Mouse (Mus musculus) megakaryocyte, adult 5-6 weeks (primary cell): Measurements from ENCODE around the gene Sptssb. TPM values are rescaled to one million over a fixed set of nuclear protein-coding genes. Genes with fewer than 3 reads are reported as not detected.

Source experiments
- ATAC-seq: 2 replicates; pipeline ENCODE4 v1.8.0; 2016; ENCODE audit warnings: mild to moderate bottlenecking, inconsistent platforms; ENCODE audit not compliant: poor library complexity, severe bottlenecking
- total RNA-seq, 2 experiments: library from RNA; stranded (forward) in 1 of 2; stranded (reverse) in 1 of 2; fragments of 153-499, 151-499 nt in 1 of 2; fragments of 221-1000, 200-1000 nt in 1 of 2; gene quantifications; 2 replicates each; pipeline versions ENCODE4 v1.2.3 to v1.2.4; 2015 to 2017

Gene Sptssb
- total RNA-seq, 2 experiments from 2014 or later = not detected

- ATAC-seq = no peak
Measured at GRCm38 (mm10) chr3:69860589-69861521, 1.1 kb upstream of the Sptssb start.

- ATAC-seq = no peak
Measured at GRCm38 (mm10) chr3:69839485-69839884, 20.3 kb downstream of the Sptssb start.

GRCm38 (mm10) chr3:69829532-69829931, 30.2 kb downstream of the Sptssb start:
- no peak for ATAC-seq

GRCm38 (mm10) chr3:69824536-69824935, 35.2 kb downstream of the Sptssb start:
- no peak for ATAC-seq

- ATAC-seq = no peak
Measured at GRCm38 (mm10) chr3:69820614-69821013, 39.1 kb downstream of the Sptssb start.

GRCm38 (mm10) chr3:69819851-69820200, 39.9 kb downstream of the Sptssb start:
- no peak for ATAC-seq

GRCm38 (mm10) chr3:69819146-69819850, 40.4 kb downstream of the Sptssb start:
- ATAC-seq = no peak

GRCm38 (mm10) chr3:69818466-69818865, 41.3 kb downstream of the Sptssb start:
- no peak for ATAC-seq

- no peak for ATAC-seq
Measured at GRCm38 (mm10) chr3:69816547-69816946, 43.2 kb downstream of the Sptssb start.

GRCm38 (mm10) chr3:69813005-69813695, 46.6 kb downstream of the Sptssb start:
- ATAC-seq = no peak

GRCm38 (mm10) chr3:69812442-69812841, 47.3 kb downstream of the Sptssb start:
- ATAC-seq = no peak

GRCm38 (mm10) chr3:69808479-69808878, 51.3 kb downstream of the Sptssb start:
- ATAC-seq = no peak

- ATAC-seq = no peak
Measured at GRCm38 (mm10) chr3:69803137-69803536, 56.6 kb downstream of the Sptssb start.

- ATAC-seq = no peak
Measured at GRCm38 (mm10) chr3:69800829-69801384, 58.8 kb downstream of the Sptssb start.

GRCm38 (mm10) chr3:69799096-69799495, 60.6 kb downstream of the Sptssb start:
- ATAC-seq = no peak

- ATAC-seq = no peak
Measured at GRCm38 (mm10) chr3:69797969-69798368, 61.8 kb downstream of the Sptssb start.

GRCm38 (mm10) chr3:69797533-69797932, 62.2 kb downstream of the Sptssb start:
- no peak for ATAC-seq

GRCm38 (mm10) chr3:69792823-69793417, 66.8 kb downstream of the Sptssb start:
- no peak for ATAC-seq

GRCm38 (mm10) chr3:69779246-69779796, 80.4 kb downstream of the Sptssb start:
- no peak for ATAC-seq

GRCm38 (mm10) chr3:69773356-69773755, 86.4 kb downstream of the Sptssb start:
- ATAC-seq = peak; percentile 47; the same call in 1 of the 2 replicates
